Mouse (Mus musculus) kidney, postnatal 10 days (tissue): ENCODE measurements at regions not wholly inside any gene's neighbourhood (a gene's known extent, or its start where the extent isn't known, plus 50 kb on each side); places are given as distances from the start of the nearest gene placed in this dataset.

Source experiments
- DNase-seq: peaks from one replicate; pipeline ENCODE4 v3.0.0; 2021; ENCODE audit warnings: mixed read lengths

- DNase-seq, result no peak
Measured at GRCm38 (mm10) chrX:19168983-19169382, 312.1 kb downstream of the Tex13c3 start.

GRCm38 (mm10) chrX:19168546-19168945, 312.6 kb downstream of the Tex13c3 start:
- DNase-seq, result no peak

- DNase-seq, result no peak
Measured at GRCm38 (mm10) chrX:19168111-19168510, 313.0 kb downstream of the Tex13c3 start.

- peak; percentile 61 for DNase-seq
Measured at GRCm38 (mm10) chrX:19167121-19167853, 313.8 kb downstream of the Tex13c3 start.

- DNase-seq, result no peak
Measured at GRCm38 (mm10) chrX:19165891-19166644, 315.1 kb downstream of the Tex13c3 start.

GRCm38 (mm10) chrX:19164151-19164550, 317.0 kb downstream of the Tex13c3 start:
- DNase-seq, result no peak

- no peak for DNase-seq
Measured at GRCm38 (mm10) chrX:19162958-19163357, 318.2 kb downstream of the Tex13c3 start.

- DNase-seq, result no peak
Measured at GRCm38 (mm10) chrX:19162351-19162750, 318.8 kb downstream of the Tex13c3 start.

GRCm38 (mm10) chrX:19160275-19160930, 320.7 kb downstream of the Tex13c3 start:
- no peak for DNase-seq

- DNase-seq, result no peak
Measured at GRCm38 (mm10) chrX:19157464-19158203, 323.5 kb downstream of the Tex13c3 start.

GRCm38 (mm10) chrX:19153619-19154018, 327.5 kb downstream of the Tex13c3 start:
- DNase-seq, result no peak

GRCm38 (mm10) chrX:19152170-19152861, 328.8 kb downstream of the Tex13c3 start:
- no peak for DNase-seq

GRCm38 (mm10) chrX:19150606-19151005, 330.5 kb downstream of the Tex13c3 start:
- no peak for DNase-seq

GRCm38 (mm10) chrX:19148672-19149071, 332.4 kb downstream of the Tex13c3 start:
- no peak for DNase-seq

GRCm38 (mm10) chrX:19148251-19148650, 332.9 kb downstream of the Tex13c3 start:
- no peak for DNase-seq

GRCm38 (mm10) chrX:19112753-19113152, 368.4 kb downstream of the Tex13c3 start:
- no peak for DNase-seq

GRCm38 (mm10) chrX:19102911-19103310, 378.2 kb downstream of the Tex13c3 start:
- DNase-seq, result no peak

GRCm38 (mm10) chrX:19095960-19096359, 385.2 kb downstream of the Tex13c3 start:
- no peak for DNase-seq

GRCm38 (mm10) chrX:19084435-19084834, 396.7 kb downstream of the Tex13c3 start:
- no peak for DNase-seq

GRCm38 (mm10) chrX:19080021-19080420, 401.1 kb downstream of the Tex13c3 start:
- no peak for DNase-seq
